Mouse (Mus musculus) T-helper 17 cell (primary cell): ENCODE measurements around the gene Prkci.

ENCODE experiments used
- in situ Hi-C, 2 experiments: fragments of 300-600 bp; cut with MboI, MseI; formaldehyde crosslinking; loops; 1 replicate in 1 of 2; 2 replicates in 1 of 2; pipeline ENCODE4 v1.15.1; 2025; ENCODE audit warnings: high pct_unique_total_duplicates in 2 of 2

Gene Prkci

DNA sequence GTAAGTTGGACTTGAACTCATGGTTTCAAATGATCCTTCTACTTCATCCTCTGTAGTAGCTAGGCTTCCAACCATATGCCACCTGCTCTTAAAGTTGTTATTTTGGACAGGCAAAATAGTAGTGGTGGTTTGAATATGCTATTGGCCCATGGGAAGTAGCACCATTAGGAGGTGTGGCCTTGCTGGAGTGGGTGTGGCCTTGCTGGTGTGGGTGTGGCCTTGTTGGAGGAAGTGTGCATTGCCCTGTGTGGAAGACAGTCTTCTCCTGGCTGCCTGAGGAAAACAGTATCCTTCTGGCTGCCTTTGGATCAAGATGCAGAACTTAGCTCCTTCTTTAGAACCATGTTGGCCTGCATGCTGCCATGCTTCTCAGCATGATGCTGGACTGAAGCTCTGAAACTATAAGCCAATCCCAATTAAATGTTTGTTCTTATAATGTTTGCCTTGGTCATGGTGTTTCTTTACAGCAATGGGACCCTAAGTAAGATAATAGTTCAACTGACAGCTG is 2.4 kb upstream of the Prkci start:
- in situ Hi-C loops, result no loop called here

DNA sequence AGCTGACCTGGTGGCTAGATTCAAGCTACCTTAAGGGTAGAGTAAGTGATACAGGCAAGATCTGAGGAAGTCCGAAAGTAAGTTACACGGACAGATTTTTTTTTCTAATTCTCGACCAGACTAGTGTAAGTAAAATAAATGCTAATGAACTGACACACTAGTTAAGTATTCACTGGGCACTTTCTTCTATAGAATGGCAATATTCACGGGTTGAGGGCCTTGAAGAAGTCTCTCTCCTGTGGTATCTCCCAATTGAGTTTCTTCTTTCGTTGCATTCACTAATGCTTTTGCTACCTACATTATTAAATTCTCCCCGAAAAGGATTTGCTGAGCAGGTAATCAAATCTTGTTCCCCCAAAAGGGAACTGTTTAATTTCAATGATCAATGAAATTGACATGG is 688 bp upstream of the Prkci start:
- in situ Hi-C loops, result no loop called here

- in situ Hi-C loops, result no loop called here
Measured at GRCm38 (mm10) chr3:30995899-30996687, 546 bp downstream of the Prkci start.

DNA sequence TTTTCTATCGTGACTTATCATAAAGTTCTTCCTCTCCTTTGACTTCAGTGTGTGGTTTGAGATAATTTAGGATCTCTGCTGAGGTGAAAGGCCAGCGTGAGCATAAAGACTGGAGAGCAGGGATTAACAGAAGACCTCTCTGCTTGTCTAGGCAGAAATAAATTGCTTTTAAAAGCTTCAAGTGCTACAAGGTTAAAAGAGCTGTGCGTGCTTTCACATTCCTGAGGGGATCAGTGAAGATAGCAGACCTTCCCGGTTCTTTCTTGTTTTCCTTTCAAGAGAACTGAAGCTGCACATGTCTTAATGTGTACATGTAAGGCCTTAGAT is 1.1 kb downstream of the Prkci start:
- in situ Hi-C loops, result no loop called here

GRCm38 (mm10) chr3:30999401-31000017 is 4.0 kb downstream of the Prkci start:
- in situ Hi-C loops, result no loop called here

- in situ Hi-C loops, result no loop called here
Measured at GRCm38 (mm10) chr3:31000018-31000407, 4.5 kb downstream of the Prkci start.

DNA sequence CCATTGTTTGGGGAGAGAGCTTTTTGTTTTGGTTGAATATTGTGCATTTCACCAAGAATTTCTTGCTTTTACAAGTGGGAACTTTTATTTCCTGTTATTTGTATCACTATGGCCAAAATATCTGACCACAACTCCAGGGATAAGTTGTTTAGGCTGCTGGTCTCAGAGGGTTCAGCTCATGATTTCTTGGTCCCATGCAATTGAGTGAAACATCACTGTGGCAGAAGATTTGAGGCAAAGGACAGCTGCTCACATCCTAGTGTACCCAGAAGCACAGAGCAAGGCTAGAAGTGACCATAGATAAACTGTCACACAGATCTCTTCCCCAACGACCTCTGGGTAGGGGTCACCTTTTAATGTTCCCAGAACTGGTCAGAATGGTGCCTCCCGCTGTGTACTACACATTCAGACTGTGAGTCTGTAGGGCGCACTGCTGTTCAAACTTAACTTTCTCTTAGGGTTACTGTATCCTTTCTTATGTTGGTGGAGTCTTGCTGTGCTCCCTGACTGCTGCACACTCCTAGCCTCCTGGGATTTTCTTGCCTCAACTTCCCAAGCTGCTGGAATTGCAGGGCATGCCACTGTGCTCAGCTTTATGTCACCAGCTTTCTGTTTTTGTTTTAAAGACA is 5.6 kb downstream of the Prkci start:
- in situ Hi-C loops, result no loop called here

DNA sequence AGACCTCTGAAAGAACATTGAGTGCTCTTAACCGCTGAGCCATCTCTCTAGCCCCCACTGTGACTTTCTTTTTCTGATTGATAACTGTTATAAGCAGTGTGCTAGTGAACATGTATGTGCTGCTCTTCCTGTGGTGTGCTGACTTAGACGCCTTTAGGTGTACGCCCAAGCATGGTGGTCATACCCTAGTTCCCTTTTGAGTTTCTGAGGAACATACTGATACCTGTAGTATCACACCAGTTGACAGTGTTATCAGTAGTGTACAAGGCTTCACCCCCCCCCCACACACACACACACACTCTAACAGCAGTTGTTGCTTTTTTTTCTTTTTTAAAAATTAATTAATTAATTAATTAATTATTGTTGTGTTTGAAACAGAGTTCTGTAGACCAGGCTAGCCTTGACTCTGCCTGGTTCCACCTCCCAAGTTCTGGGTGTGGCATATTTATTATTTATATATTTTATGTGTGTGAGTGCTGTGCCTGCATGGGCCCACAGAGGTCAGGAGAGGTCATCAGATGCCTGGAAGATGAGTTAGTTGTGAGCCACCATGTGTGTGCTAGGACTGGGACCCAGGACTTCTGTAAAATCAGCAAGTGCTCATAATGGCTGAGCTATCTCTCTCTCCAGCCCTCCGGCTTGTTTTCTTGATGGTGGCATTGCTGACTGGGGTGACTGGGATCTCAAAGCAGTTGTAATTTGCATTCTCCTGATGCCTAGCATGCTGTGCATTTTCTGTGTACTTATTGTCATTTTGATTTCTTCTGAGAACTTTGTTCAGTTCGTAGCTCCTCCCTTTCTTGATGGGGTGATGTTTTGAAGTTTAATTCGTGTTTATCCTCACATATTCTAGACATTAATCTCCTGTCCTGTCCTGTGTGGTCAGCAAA is 9.0 kb downstream of the Prkci start:
- in situ Hi-C loops, result no loop called here

DNA sequence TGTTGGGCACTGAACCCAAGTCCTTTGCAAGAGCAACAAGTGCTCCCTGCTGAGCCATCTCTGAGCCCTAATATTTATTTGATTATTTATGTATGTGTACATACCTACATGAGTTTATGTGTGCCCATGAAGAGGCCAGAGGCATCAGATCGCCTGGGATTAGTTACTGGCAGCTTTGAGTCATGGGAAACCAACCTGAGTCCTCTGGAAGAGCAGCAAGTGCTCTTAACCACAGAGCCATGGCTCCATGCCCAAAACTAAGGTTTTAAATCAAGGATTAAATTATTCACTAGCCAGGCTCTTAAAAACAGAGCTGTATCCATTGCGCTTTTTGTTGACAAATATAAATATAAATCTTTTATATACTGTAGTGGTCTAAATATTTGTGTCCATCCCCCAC is 18.8 kb downstream of the Prkci start:
- in situ Hi-C loops, result no loop called here

DNA sequence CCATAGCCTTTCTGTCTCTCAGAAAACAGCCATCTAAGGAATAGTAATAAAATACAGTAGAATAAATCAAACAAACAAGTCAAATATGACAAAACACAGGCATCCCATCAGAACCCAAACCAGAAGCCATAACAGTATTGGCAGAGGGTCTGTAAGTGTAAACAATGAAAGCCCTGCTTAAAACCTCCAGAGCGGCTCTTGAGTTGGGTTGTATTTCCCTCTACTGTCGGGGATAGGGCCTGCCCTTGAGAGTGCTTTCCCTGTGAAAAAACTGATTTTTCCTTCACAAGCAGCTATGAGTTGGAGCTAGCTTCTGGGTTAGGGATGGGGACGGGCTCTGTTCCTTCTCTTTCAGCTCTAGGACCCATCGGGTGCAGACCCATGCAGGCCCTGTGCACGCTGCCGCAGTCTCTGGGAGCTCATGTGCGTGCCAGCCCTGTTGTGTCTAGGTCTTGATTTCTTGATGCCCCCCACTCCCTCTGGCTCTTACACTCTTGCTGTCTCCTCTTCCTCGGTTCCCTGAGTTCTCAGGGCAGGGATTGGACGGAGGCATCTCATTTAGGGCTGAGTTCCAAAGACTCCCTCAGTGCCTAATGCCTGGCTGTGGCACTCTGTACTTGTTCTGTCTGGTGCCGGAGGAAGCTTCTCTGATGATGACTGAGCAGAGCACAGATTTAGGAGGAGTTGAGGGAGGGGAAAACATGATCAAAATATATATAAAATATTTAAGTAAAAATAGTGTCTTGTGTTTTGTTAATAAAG is 20.3 kb downstream of the Prkci start:
- in situ Hi-C loops, result no loop called here

DNA sequence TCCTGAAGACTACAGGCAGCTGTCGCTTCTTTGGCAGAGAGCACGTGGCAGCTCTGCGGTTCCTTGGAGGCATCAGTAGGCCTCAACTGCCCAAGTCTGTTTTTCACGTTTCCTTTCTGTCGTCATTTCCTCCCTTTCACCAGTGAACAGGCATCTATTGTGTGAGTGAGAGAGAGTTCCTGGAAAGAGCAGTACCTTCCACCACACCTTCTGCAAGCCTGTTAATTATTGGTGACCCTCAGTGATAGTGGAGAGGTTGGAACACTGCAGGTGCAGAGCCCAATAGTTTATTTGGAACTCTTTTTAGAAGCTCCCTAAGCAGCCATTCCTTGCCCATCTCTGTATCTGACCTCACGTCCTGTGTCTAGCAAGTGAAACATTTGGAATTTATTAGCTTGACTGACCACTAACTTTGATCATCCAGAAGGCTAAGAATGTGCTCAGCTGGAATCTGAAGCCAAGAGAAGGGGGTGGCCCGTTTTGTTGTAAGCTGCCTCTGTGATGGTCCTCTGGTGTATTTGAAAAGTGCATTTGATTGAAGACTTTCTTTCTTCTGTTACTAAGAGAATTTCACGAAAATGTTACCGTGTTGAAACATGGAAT is 21.1 kb downstream of the Prkci start:
- in situ Hi-C loops, result no loop called here

GRCm38 (mm10) chr3:31017652-31018051 is 22.1 kb downstream of the Prkci start:
- in situ Hi-C loops, result no loop called here

- in situ Hi-C loops, result no loop called here
Measured at GRCm38 (mm10) chr3:31019287-31019686, 23.7 kb downstream of the Prkci start.

DNA sequence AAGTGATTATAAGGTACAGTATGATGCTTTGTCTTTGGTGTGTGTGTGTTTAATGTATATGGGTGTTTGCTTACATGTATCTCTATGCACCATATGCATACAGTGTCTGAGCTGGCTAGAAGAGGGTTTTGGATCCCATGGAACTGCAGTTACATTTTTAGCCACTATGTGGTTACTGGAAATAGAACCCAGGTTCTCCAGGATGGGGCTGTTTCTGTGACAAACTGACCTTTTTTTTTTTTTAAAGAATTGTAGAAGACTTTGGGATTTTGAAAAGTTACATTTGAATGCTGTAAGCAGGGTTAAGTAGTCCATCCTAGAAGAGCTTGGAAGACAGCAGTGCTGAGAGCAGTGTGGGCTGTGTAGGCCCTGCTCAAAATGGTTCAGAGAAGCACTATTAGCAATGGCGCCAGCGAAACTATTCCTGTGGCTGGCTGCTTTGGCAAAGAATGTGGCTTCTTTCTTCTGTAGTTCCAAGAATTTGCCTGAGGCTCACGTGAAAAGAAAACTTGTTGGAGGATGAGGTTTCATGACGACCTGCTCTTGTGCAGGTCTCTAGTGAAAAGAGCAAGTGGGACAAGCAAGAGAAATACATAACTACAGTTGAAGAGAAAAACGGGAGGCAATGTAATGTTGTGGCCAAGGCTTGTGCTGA is 24.4 kb downstream of the Prkci start:
- in situ Hi-C loops, result loop anchor here in 1 of 2 experiments (5.0 kb wide), 1 partner anchor 577 kb away; no protein-coding TSS in a partner anchor

GRCm38 (mm10) chr3:31020656-31021055 is 25.1 kb downstream of the Prkci start:
- in situ Hi-C loops, result loop anchor here in 1 of 2 experiments (5.0 kb wide), 1 partner anchor 577 kb away; no protein-coding TSS in a partner anchor

DNA sequence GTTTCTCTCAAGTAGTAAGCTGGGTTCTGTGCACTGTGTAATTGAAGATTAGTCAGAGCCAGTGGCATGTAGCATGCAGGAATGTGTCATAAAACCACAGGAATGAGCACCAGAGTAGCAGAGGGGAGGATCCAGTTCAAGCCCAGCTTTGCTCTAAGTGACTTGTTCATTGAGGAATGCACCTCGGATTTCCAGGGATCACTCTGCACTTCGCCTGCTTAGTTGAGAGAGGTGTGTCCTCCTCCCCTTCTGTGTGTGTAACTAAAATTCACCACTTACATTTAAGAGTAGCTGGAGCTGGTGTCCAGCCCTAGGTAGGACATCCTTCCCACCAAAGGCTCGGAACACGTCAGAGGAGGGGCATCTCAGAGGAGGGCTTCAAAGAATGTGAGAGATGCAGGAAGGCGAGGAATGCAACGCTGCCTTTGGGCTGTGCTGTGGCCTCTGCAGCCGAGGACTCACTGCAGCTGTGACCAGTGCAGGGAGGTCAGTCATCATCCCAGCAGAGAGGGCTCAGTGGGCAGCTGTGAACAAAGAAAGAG is 27.4 kb downstream of the Prkci start:
- in situ Hi-C loops, result loop anchor here in 1 of 2 experiments (5.0 kb wide), 1 partner anchor 574 kb away; no protein-coding TSS in a partner anchor

DNA sequence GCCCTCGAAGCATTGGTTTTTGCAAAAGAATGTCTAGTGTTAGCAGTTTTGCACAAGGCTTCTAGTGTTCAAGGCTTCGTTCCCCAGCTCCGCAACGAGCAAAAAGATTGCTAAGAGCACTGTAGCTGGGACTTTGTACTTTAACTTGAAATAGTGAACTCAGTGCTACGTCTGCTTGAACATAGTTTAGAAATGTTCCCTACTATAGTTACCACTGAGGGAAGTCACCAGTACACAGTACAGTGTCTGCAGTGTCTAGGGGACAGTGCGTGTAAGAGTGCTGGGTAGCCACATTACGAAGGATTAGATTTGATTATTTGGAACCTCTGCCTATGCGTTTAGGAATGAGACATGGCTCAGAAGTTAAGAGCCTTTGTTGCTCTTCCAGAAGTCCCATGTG is 32.2 kb downstream of the Prkci start:
- in situ Hi-C loops, result loop anchor here in 1 of 2 experiments (25.0 kb wide), 1 partner anchor 560 kb away; no protein-coding TSS in a partner anchor

DNA sequence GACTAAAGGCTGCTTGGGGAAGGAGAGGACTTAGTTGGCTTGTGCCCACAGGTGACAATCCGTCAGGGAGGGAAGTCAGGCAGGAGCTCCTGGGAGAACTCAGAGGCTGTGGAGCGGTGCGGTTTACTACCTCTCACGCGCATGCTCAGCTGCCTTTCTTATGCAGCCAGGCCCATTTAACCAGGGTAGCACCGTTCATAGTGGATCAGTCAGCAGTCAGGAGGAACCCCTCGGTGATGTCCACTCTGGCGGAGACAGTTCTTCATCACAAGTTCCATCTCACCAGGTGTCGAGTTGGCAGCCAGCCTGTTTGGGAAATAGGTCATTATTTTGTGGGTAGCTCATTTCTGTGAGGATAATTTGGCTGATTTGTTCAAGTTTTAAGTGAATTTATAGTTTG is 36.1 kb downstream of the Prkci start:
- in situ Hi-C loops, result loop anchor here in 1 of 2 experiments (25.0 kb wide), 1 partner anchor 556 kb away; no protein-coding TSS in a partner anchor

- in situ Hi-C loops, result loop anchor here in 1 of 2 experiments (25.0 kb wide), 1 partner anchor 554 kb away; no protein-coding TSS in a partner anchor
Measured at GRCm38 (mm10) chr3:31033644-31034043, 38.1 kb downstream of the Prkci start.
